Mouse (Mus musculus) limb, embryonic 15.5 days (tissue): ENCODE results near the gene Samd7. TPM values are rescaled to one million over a fixed set of nuclear protein-coding genes. Genes with fewer than 3 reads are reported as not detected.
A peak's percentile ranks its signal among the peaks of the same experiment; 100 is the strongest.

ENCODE experiments used
- ATAC-seq: fragments of 200-750 bp; cut with Nextera tagmentation; 2 replicates; pipeline ENCODE4 v1.8.0; 2017; ENCODE audit warnings: low read depth, moderate TSS enrichment; ENCODE audit not compliant: insufficient number of reproducible peaks, low FRiP score, low TSS enrichment
- H3K27ac ChIP-seq: fragments of 300-500 bp; sonication (generic); 2 replicates; pipeline ENCODE4 v1.5.1; 2015; ENCODE audit warnings: moderate library complexity, mild to moderate bottlenecking, inconsistent platforms
- H3K27me3 ChIP-seq: fragments of 300-500 bp; sonication (generic); 2 replicates; pipeline ENCODE4 v1.6.1; 2015; ENCODE audit warnings: inconsistent platforms
- H3K36me3 ChIP-seq: fragments of 300-500 bp; sonication (generic); 2 replicates; pipeline ENCODE4 v1.6.1; 2015; ENCODE audit warnings: inconsistent platforms
- H3K4me1 ChIP-seq: fragments of 300-500 bp; sonication (generic); 2 replicates; pipeline ENCODE4 v1.6.1; 2015; ENCODE audit warnings: inconsistent platforms
- H3K4me2 ChIP-seq: fragments of 300-500 bp; sonication (generic); 2 replicates; pipeline ENCODE4 v1.6.1; 2015; ENCODE audit warnings: mild to moderate bottlenecking, inconsistent platforms
- H3K4me3 ChIP-seq: fragments of 300-500 bp; sonication (generic); 2 replicates; pipeline ENCODE4 v1.5.1; 2015; ENCODE audit warnings: mild to moderate bottlenecking, inconsistent platforms
- H3K9ac ChIP-seq: fragments of 300-500 bp; sonication (generic); 2 replicates; pipeline ENCODE4 v1.6.1; 2015; ENCODE audit warnings: inconsistent platforms
- H3K9me3 ChIP-seq: fragments of 300-500 bp; sonication (generic); 2 replicates; pipeline ENCODE4 v1.6.1; 2016; ENCODE audit warnings: inconsistent platforms
- WGBS: fragments of 180-500 bp; shearing (Covaris S2); methylation state at CpG from one replicate; pipeline ENCODE4 v1.1.7; 2015; 5-methylcytosine and 5-hydroxymethylcytosine counted together
- polyA plus RNA-seq: library from polyadenylated mRNA; unstranded; fragments of >200 nt; fragmentation: Nextera tagmentation; extraction: Ambion mirVana; gene quantifications from 2 replicates; pipeline ENCODE4 v1.2.1, GENCODE M21; 2015

The Samd7 gene
- polyA plus RNA-seq, 1 experiment from 2014 or later, result not detected

- Histone ChIP-seq H3K4me2 (no peak overlapping the region), H3K36me3 (no peaks in the 10 kb centered on the region), H3K27ac (no peak overlapping the region), H3K4me3 (no peak overlapping the region), H3K9me3 (no peaks in the 10 kb centered on the region), H3K9ac (no peak overlapping the region), H3K27me3 (no peaks in the 10 kb centered on the region), H3K4me1 (0 out of 2 replicates have a peak, but pooled peaks cover 3% of the 10 kb centered on the region)
- 65% methylated on average over 7 of the region's 7 CpGs for WGBS
- ATAC-seq, result no peak
These were observed 20.1 kb downstream of the Samd7 start for GRCm38 (mm10) chr3:30766177-30766576.

- no peak overlapping the region for H3K27ac ChIP-seq
- no peaks in the 10 kb centered on the region for H3K9me3 ChIP-seq
- no peaks in the 10 kb centered on the region for H3K36me3 ChIP-seq
- 84% methylated on average over 6 of the region's 6 CpGs for WGBS
- H3K4me3 ChIP-seq, result no peak overlapping the region
- no peaks in the 10 kb centered on the region for H3K27me3 ChIP-seq
- ATAC-seq, result no peak
- no peak overlapping the region for H3K9ac ChIP-seq
- no peak overlapping the region for H3K4me2 ChIP-seq
- H3K4me1 ChIP-seq, result 0 out of 2 replicates have a peak, but pooled peaks cover 3% of the 10 kb centered on the region
These were observed 21.2 kb downstream of the Samd7 start for GRCm38 (mm10) chr3:30767271-30767670.

- no peak for ATAC-seq
These were observed 23.8 kb downstream of the Samd7 start for GRCm38 (mm10) chr3:30769755-30770515.

GRCm38 (mm10) chr3:30771560-30771959, 25.5 kb downstream of the Samd7 start:
- no peak overlapping the region for H3K4me2 ChIP-seq
- H3K9ac ChIP-seq, result no peak overlapping the region
- WGBS, result 100% methylated on average over 1 of the region's 1 CpGs
- H3K27ac ChIP-seq, result no peak overlapping the region
- no peak for ATAC-seq
- no peaks in the 10 kb centered on the region for H3K4me1 ChIP-seq
- no peaks in the 10 kb centered on the region for H3K36me3 ChIP-seq
- no peaks in the 10 kb centered on the region for H3K9me3 ChIP-seq
- H3K4me3 ChIP-seq, result no peak overlapping the region
- no peaks in the 10 kb centered on the region for H3K27me3 ChIP-seq

More at GRCm38 (mm10) chr3:30769755-30770515, 23.8 kb downstream of the Samd7 start:
- Histone ChIP-seq H3K4me2 (no peak overlapping the region), H3K9ac (no peak overlapping the region), H3K27ac (no peak overlapping the region), H3K27me3 (no peaks in the 10 kb centered on the region), H3K4me1 (0 out of 2 replicates have a peak, but pooled peaks cover 3% of the 10 kb centered on the region), H3K4me3 (no peak overlapping the region), H3K36me3 (no peaks in the 10 kb centered on the region), H3K9me3 (no peaks in the 10 kb centered on the region)
- 60% methylated on average over 10 of the region's 10 CpGs for WGBS

- 63% methylated on average over 4 of the region's 4 CpGs for WGBS
- Histone ChIP-seq H3K27me3 (no peaks in the 10 kb centered on the region), H3K4me3 (no peak overlapping the region)
These were observed 26.5 kb downstream of the Samd7 start for GRCm38 (mm10) chr3:30772631-30773030.

GRCm38 (mm10) chr3:30774677-30775076, 28.6 kb downstream of the Samd7 start:
- WGBS, result 84% methylated on average over 5 of the region's 5 CpGs
- Histone ChIP-seq H3K27ac (no peak overlapping the region), H3K4me1 (no peaks in the 10 kb centered on the region), H3K27me3 (no peaks in the 10 kb centered on the region), H3K9ac (no peak overlapping the region), H3K36me3 (no peaks in the 10 kb centered on the region), H3K4me2 (no peak overlapping the region), H3K4me3 (no peak overlapping the region), H3K9me3 (no peaks in the 10 kb centered on the region)
- ATAC-seq, result no peak

More at GRCm38 (mm10) chr3:30772631-30773030, 26.5 kb downstream of the Samd7 start:
- no peaks in the 10 kb centered on the region for H3K4me1 ChIP-seq
- H3K36me3 ChIP-seq, result no peaks in the 10 kb centered on the region
- ATAC-seq, result no peak
- no peak overlapping the region for H3K9ac ChIP-seq
- H3K4me2 ChIP-seq, result no peak overlapping the region
- no peak overlapping the region for H3K27ac ChIP-seq
- no peaks in the 10 kb centered on the region for H3K9me3 ChIP-seq

- 68% methylated on average over 5 of the region's 5 CpGs for WGBS
- Histone ChIP-seq H3K9ac (no peak overlapping the region), H3K4me3 (no peak overlapping the region), H3K27ac (no peak overlapping the region), H3K9me3 (no peaks in the 10 kb centered on the region), H3K27me3 (no peaks in the 10 kb centered on the region), H3K4me2 (no peak overlapping the region), H3K36me3 (no peaks in the 10 kb centered on the region), H3K4me1 (no peaks in the 10 kb centered on the region)
- no peak for ATAC-seq
These were observed 31.9 kb downstream of the Samd7 start for GRCm38 (mm10) chr3:30777984-30778383.

- ATAC-seq, result no peak
- H3K4me1 ChIP-seq, result no peaks in the 10 kb centered on the region
- H3K27me3 ChIP-seq, result no peaks in the 10 kb centered on the region
- no peaks in the 10 kb centered on the region for H3K36me3 ChIP-seq
- no peak overlapping the region for H3K9ac ChIP-seq
- no peak overlapping the region for H3K4me3 ChIP-seq
- H3K27ac ChIP-seq, result no peak overlapping the region
- H3K4me2 ChIP-seq, result no peak overlapping the region
- no peaks in the 10 kb centered on the region for H3K9me3 ChIP-seq
- 33% methylated on average over 5 of the region's 5 CpGs for WGBS
These were observed 42.4 kb downstream of the Samd7 start for GRCm38 (mm10) chr3:30788531-30788930.

GRCm38 (mm10) chr3:30792737-30793402, 46.8 kb downstream of the Samd7 start, which contains the start of gene Sec62:
Sec62 (plus strand) TSS chr3:30792875.
- Histone ChIP-seq H3K4me1 (no peaks in the 10 kb centered on the region), H3K9me3 (no peaks in the 10 kb centered on the region), H3K36me3 (no peaks in the 10 kb centered on the region), H3K9ac (peak within 1 kb of the TSS; percentile 99), H3K27me3 (no peaks in the 10 kb centered on the region), H3K27ac (peak within 1 kb of the TSS; percentile 92), H3K4me3 (peak within 1 kb of the TSS; percentile 96), H3K4me2 (peak within 1 kb of the TSS; percentile 54)
- WGBS, result under 1% methylated on average over 62 of the region's 62 CpGs
- ATAC-seq, result peak; percentile 96

- Histone ChIP-seq H3K9me3 (no peaks in the 10 kb centered on the region), H3K27ac (peak overlapping the region; percentile 92), H3K9ac (peak overlapping the region; percentile 99), H3K27me3 (no peaks in the 10 kb centered on the region), H3K4me2 (peak overlapping the region; percentile 54), H3K36me3 (no peaks in the 10 kb centered on the region), H3K4me3 (peak overlapping the region; percentile 96), H3K4me1 (no peaks in the 10 kb centered on the region)
- ATAC-seq, result peak; percentile 79
- WGBS, result under 1% methylated on average over 60 of the region's 75 CpGs
These were observed 47.5 kb downstream of the Samd7 start for GRCm38 (mm10) chr3:30793403-30794221.

- H3K4me1 ChIP-seq, result no peaks in the 10 kb centered on the region
- no peaks in the 10 kb centered on the region for H3K27me3 ChIP-seq
- no peak overlapping the region for H3K27ac ChIP-seq
- ATAC-seq, result no peak
- H3K4me3 ChIP-seq, result no peak overlapping the region
- WGBS, result 88% methylated on average over 3 of the region's 3 CpGs
- H3K9ac ChIP-seq, result no peak overlapping the region
- H3K36me3 ChIP-seq, result peaks cover 29% of the 10 kb centered on the region
- no peaks in the 10 kb centered on the region for H3K9me3 ChIP-seq
- no peak overlapping the region for H3K4me2 ChIP-seq
These were observed 56.1 kb downstream of the Samd7 start for GRCm38 (mm10) chr3:30802171-30802570.
